Mouse (Mus musculus) right cerebral cortex, postnatal 25 days (tissue): Measurements from ENCODE around the gene Rita1.

Source experiments
- DNase-seq: peaks from one replicate; pipeline ENCODE4 v3.0.0; 2022

Gene Rita1

GRCm38 (mm10) chr5:120600946-120601668 lies 11.3 kb downstream of the Rita1 start:
- no peak for DNase-seq

- DNase-seq: no peak
Observed at GRCm38 (mm10) chr5:120599625-120600024, 12.8 kb downstream of the Rita1 start.

DNA sequence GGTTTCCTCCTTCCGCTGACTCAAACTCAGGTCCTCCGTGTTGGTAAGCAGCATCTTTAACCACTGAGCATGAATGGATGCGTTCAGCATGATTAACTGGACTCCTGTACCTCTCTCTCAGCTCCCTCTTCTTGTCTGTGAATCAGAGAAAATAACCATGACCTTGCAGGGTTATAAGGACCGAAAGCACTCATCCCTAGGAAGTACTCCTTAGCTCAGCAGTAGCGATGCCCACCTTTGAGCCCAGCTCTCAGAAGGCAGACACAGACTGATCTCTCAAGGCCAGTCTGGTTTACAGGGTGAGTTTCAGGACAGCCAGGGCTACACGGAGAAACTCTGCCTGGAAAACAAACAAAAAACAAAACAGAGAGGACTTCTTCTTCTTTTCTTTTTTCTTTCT lies 17.9 kb downstream of the Rita1 start:
- DNase-seq: no peak

DNA sequence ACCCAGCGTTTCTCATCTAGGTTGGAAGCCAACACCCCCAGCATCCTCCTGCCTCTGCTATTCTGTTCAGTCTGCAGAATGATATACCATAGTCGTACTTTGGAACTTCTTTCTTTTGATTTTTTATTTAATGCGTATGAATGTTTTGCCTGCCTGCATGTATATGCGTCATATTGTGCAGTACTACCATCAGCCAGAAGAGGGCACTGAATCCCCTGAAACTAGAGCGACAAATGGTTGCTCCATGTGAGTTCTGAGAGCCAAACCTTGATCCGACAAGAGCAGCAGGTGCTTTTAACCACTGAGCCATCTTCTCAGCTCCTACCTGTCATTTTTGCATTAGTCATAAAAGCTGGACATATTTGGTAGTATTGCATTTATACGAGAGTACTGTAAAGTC lies 20.2 kb downstream of the Rita1 start:
- no peak for DNase-seq

- DNase-seq: no peak
Observed at GRCm38 (mm10) chr5:120590356-120591010, 21.9 kb downstream of the Rita1 start.

- peak; percentile 99 for DNase-seq
Observed at GRCm38 (mm10) chr5:120588569-120589094, 23.8 kb downstream of the Rita1 start, which contains the start of the genes Tpcn1 and Iqcd. Gene Tpcn1 (minus strand): TSS chr5:120588673. Gene Iqcd (plus strand): TSS chr5:120589016.

DNA sequence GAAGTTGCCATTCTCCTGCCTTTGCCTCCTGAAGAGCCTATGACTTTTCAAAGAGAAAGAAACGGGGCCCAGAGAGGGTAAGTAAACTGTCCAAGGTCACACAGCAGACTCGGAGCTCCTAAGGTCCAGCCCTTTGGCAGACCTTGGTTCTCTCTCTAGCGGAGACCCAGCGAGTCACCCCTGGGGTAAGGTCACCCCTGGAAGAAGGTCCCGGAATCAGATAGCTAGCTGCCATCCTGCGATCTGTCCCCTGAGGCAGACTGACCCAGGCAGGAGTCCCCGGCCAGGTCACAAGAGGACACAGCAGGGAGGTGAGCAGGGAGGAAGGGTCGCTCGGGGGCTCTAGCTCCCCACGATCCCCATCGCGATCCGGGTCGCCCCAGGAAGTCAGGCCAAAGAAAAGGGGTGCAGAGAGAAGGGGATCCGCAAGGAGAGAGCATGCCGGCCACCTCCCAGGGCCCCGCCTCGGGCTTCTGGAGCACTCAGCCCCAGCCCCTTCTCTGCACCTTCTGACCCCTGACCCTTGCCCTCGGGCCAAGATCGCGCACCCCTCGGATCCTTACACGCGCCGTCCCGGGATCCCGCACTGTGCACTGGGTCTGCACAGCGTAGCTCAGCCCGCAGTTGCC lies 24.3 kb downstream of the Rita1 start:
- no peak for DNase-seq

DNA sequence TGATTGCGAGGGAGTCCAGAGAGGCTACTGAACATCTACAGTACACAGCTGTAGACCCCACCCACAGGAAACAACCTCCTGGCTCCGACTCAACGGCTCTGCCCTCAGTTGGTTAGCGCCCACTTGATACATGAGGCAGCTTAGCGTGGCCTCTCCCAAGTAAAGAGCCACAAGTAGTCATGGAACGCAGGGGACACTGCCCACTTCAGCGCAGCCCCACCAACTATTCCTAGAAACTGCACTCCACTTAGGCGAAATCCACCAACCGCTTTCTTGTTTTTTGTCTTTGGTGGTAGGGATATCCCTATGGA lies 24.8 kb downstream of the Rita1 start:
- DNase-seq: no peak

GRCm38 (mm10) chr5:120586741-120587615 lies 25.4 kb downstream of the Rita1 start:
- no peak for DNase-seq

- no peak for DNase-seq
Observed at GRCm38 (mm10) chr5:120584968-120585367, 27.4 kb downstream of the Rita1 start.

DNA sequence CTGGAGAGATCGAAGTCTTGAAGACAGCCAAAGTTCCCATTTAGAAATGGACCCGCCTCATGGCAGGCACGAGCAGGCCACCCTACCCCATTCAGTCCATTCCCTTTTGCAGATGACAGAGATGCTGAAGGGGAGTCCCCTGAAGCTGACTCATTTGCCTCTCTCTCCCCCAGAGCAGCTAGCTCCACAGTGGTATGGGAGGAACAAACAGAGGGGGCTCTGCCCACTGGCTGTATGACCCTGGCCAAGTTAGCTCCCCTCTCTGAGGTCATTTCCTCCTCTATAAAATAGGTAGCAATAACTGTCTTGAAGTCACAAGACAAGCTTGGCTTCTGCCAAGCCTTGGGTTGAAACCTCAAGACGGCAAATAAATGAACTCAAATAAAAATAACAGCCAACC lies 28.9 kb downstream of the Rita1 start:
- no peak for DNase-seq

- DNase-seq: no peak
Observed at GRCm38 (mm10) chr5:120582002-120582401, 30.4 kb downstream of the Rita1 start.

GRCm38 (mm10) chr5:120579898-120580626 lies 32.3 kb downstream of the Rita1 start:
- no peak for DNase-seq

GRCm38 (mm10) chr5:120579211-120579897 lies 33.0 kb downstream of the Rita1 start:
- DNase-seq: no peak

GRCm38 (mm10) chr5:120578504-120579081 lies 33.8 kb downstream of the Rita1 start:
- DNase-seq: no peak

GRCm38 (mm10) chr5:120577935-120578441 lies 34.4 kb downstream of the Rita1 start:
- DNase-seq: no peak

DNA sequence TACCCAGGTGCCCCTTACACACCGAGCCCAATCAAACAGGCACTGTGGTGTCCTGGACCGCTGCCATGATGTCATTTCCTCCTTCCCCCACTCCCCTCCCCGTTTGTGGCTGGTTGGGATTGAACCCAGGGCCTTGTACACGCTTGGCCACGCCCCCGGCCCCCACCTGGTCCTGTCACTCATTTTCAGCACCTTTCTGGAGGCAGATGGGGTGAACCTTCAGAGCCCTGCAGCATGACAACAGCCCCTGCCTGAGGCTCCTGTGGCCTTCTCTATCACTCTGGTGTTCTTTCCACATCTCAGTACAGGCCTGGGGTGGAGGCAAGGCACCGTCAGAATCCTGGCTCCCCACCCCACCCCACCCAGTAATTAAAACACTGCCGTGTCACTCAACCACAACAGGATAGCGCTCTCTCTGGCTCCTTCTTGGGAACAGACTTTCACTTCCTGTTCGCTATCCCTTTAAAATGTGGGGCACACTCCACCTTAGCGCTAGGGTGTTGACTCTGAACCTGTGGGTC lies 35.5 kb downstream of the Rita1 start:
- no peak for DNase-seq

DNA sequence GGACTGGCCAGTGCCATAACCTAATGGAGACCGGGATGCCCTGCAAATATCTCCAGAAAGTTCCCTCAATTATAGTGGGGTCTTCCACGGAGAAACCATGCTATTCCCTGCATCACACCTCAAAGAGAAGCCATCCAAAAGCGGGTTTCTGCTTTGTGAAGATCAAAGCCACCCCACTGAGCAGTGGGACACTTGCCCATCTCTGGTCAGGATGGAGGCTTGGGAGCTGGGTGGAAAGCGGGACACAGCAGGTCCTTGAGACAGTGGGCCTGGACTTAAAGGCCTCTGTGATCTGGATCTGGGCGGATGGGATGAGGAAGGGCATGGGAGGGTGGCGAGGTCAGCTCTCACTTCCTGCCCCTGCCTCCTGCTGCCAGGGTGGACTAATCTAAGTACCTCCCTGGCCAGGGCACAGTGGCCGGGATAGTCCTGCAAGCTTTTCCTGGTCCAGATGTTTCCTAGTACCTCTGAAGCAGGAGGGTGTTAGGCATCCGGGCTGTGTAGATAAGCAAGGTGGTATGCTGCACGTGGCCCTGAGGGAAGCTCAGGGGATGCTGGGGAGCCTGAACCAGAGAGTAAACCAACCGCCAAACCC lies 37.8 kb downstream of the Rita1 start:
- DNase-seq: no peak

- DNase-seq: no peak
Observed at GRCm38 (mm10) chr5:120571056-120571740, 41.2 kb downstream of the Rita1 start.
